Mouse (Mus musculus) midbrain, embryonic 13.5 days (tissue): Measurements from ENCODE around the gene Abhd6. TPM values are rescaled to one million over a fixed set of nuclear protein-coding genes. Genes with fewer than 3 reads are reported as not detected.

Experiments
- ATAC-seq: fragments of 200-750 bp; cut with Nextera tagmentation; 2 replicates; pipeline ENCODE4 v1.8.0; 2017; ENCODE audit warnings: mild to moderate bottlenecking, moderate TSS enrichment, moderate library complexity
- H3K27ac ChIP-seq: fragments of 300-500 bp; sonication (generic); 2 replicates; pipeline ENCODE4 v1.5.1; 2015; ENCODE audit warnings: inconsistent platforms, mild to moderate bottlenecking, moderate library complexity
- H3K27me3 ChIP-seq: fragments of 300-500 bp; sonication (generic); 2 replicates; pipeline ENCODE4 v1.6.1; 2015; ENCODE audit warnings: mild to moderate bottlenecking, inconsistent platforms
- H3K36me3 ChIP-seq: fragments of 300-500 bp; sonication (generic); 2 replicates; pipeline ENCODE4 v1.6.1; 2015; ENCODE audit warnings: mild to moderate bottlenecking, inconsistent platforms
- H3K4me1 ChIP-seq: fragments of 300-500 bp; sonication (generic); replicated peaks from 2 replicates; pipeline ENCODE4 v1.6.1; 2015; ENCODE audit warnings: inconsistent platforms
- H3K4me2 ChIP-seq: fragments of 300-500 bp; sonication (generic); replicated peaks from 2 replicates; pipeline ENCODE4 v1.6.1; 2015; ENCODE audit warnings: moderate library complexity, mild to moderate bottlenecking, inconsistent platforms
- H3K4me3 ChIP-seq: fragments of 300-500 bp; sonication (generic); replicated peaks from 2 replicates; pipeline ENCODE4 v1.5.1; 2015; ENCODE audit warnings: mild to moderate bottlenecking, inconsistent platforms
- H3K9ac ChIP-seq: fragments of 300-500 bp; sonication (generic); replicated peaks from 2 replicates; pipeline ENCODE4 v1.6.1; 2015; ENCODE audit warnings: mild to moderate bottlenecking, inconsistent platforms
- H3K9me3 ChIP-seq: fragments of 300-500 bp; sonication (generic); 2 replicates; pipeline ENCODE4 v1.6.1; 2016; ENCODE audit warnings: mild to moderate bottlenecking, inconsistent platforms
- WGBS: fragments of 180-500 bp; shearing (Covaris S2); methylation state at CpG from one replicate; pipeline ENCODE4 v1.1.7; 2015; 5-methylcytosine and 5-hydroxymethylcytosine counted together
- polyA plus RNA-seq: library from polyadenylated mRNA; unstranded; fragments of >200 nt; fragmentation: Nextera tagmentation; extraction: Ambion mirVana; gene quantifications from 2 replicates; pipeline ENCODE4 v1.2.1, GENCODE M21; 2015

The Abhd6 gene
- polyA plus RNA-seq, 1 experiment from 2014 or later, result 25.9 TPM

DNA sequence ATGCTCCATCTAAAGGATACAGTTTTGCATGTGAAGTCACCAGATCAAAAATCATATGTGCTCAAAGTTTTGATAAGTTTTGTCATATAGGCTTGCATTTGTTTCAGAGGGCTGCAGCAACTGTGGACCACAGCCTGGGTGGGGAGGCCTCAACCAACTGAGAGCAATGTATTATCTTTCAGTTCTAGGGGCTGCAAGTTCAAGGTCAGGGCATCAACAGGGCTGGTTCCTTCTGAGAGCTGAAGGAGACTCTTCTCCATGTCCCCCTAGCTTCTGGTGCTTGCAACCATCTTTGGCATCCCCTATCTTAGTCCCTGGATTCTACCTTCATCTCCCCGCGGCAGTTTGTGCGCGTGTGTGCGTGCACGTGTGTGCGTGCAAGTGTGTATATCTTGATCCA lies 50.0 kb downstream of the Abhd6 start:
- Histone ChIP-seq H3K27me3 (no peaks in the 10 kb centered on the region), H3K4me1 (peaks cover 4% of the 10 kb centered on the region; the same call in 1 of the 2 replicates), H3K4me3 (no peak overlapping the region), H3K36me3 (peaks cover 47% of the 10 kb centered on the region), H3K27ac (no peak overlapping the region), H3K9me3 (no peaks in the 10 kb centered on the region), H3K9ac (no peak overlapping the region), H3K4me2 (no peak overlapping the region)
- no peak for ATAC-seq
- 97% methylated on average over 7 of the region's 7 CpGs for WGBS

- no peaks in the 10 kb centered on the region for H3K27me3 ChIP-seq
- no peak overlapping the region for H3K4me2 ChIP-seq
- H3K4me3 ChIP-seq, result no peak overlapping the region
- H3K4me1 ChIP-seq, result peaks cover 4% of the 10 kb centered on the region; the same call in 1 of the 2 replicates
- no peak overlapping the region for H3K9ac ChIP-seq
- H3K9me3 ChIP-seq, result no peaks in the 10 kb centered on the region
- ATAC-seq, result peak; percentile 37; the same call in 1 of the 2 replicates
- peaks cover 34% of the 10 kb centered on the region for H3K36me3 ChIP-seq
- 26% methylated on average over 17 of the region's 17 CpGs for WGBS
- no peak overlapping the region for H3K27ac ChIP-seq
Observed at GRCm38 (mm10) chr14:8054310-8055102, 51.8 kb downstream of the Abhd6 start.

DNA sequence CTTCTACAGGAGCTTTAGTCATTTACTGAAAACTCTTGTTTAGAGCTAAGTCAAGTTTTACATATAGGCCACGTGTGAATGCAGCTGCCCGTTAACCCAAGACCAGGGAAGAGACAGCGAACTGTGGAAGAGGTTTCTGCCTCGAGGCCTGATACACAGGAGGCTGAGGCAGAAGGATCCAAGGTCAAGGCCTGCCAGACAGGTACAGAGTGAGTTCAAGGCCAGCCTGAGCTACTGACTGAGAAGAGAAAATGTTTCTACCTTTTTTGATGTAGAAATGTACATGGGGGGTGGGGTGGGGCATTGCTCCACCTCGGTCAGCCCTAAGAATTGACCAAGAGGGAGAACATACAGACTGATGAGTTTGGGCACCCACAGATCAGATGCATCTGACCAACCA lies 53.4 kb downstream of the Abhd6 start:
- peaks cover 4% of the 10 kb centered on the region; the same call in 1 of the 2 replicates for H3K4me1 ChIP-seq
- H3K27me3 ChIP-seq, result no peaks in the 10 kb centered on the region
- peaks cover 20% of the 10 kb centered on the region for H3K36me3 ChIP-seq
- H3K4me3 ChIP-seq, result no peak overlapping the region
- H3K9me3 ChIP-seq, result no peaks in the 10 kb centered on the region
- no peak overlapping the region for H3K9ac ChIP-seq
- ATAC-seq, result no peak
- H3K4me2 ChIP-seq, result no peak overlapping the region
- WGBS, result 91% methylated on average over 5 of the region's 5 CpGs
- no peak overlapping the region for H3K27ac ChIP-seq

DNA sequence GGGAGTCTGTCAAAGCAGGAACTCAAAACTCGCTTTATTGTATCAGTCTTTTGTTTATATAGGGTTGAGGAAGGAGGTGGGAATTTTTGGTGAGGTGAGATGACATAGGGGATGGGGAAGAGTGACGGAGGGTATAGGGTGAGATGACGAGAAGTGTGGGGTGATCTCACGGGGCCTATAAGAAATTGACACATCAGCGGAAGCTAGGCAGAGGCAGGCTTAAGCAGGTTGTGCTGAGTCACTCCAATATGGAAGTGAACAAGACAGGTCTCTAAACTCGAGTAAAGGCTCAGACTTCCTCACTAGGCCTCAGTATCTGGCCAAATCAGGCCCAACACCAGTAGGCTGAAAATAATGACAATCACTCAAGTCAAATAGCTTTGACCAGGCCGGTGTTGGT lies 57.2 kb downstream of the Abhd6 start:
- WGBS, result 95% methylated on average over 7 of the region's 7 CpGs

GRCm38 (mm10) chr14:8062076-8062475 lies 59.4 kb downstream of the Abhd6 start:
- H3K4me3 ChIP-seq, result no peak overlapping the region
- 39% methylated on average over 3 of the region's 3 CpGs for WGBS
- H3K9me3 ChIP-seq, result no peaks in the 10 kb centered on the region
- no peaks in the 10 kb centered on the region for H3K27me3 ChIP-seq
- H3K36me3 ChIP-seq, result 0 out of 2 replicates have a peak, but pooled peaks cover 4% of the 10 kb centered on the region
- no peak overlapping the region for H3K4me2 ChIP-seq
- H3K27ac ChIP-seq, result no peak overlapping the region
- no peak overlapping the region for H3K9ac ChIP-seq
- peaks cover 14% of the 10 kb centered on the region for H3K4me1 ChIP-seq
- peak; percentile 45; the same call in 1 of the 2 replicates for ATAC-seq

More for the DNA sequence above, 57.2 kb downstream of the Abhd6 start:
- no peak overlapping the region for H3K4me2 ChIP-seq
- no peak overlapping the region for H3K27ac ChIP-seq
- H3K27me3 ChIP-seq, result no peaks in the 10 kb centered on the region
- H3K9ac ChIP-seq, result no peak overlapping the region
- ATAC-seq, result no peak
- H3K36me3 ChIP-seq, result peaks cover 14% of the 10 kb centered on the region; the same call in 1 of the 2 replicates
- H3K4me3 ChIP-seq, result no peak overlapping the region
- H3K9me3 ChIP-seq, result no peaks in the 10 kb centered on the region
- peaks cover 14% of the 10 kb centered on the region for H3K4me1 ChIP-seq

- Histone ChIP-seq H3K9me3 (no peaks in the 10 kb centered on the region), H3K27me3 (no peaks in the 10 kb centered on the region), H3K4me1 (peaks cover 14% of the 10 kb centered on the region), H3K27ac (no peak overlapping the region), H3K4me2 (no peak overlapping the region), H3K9ac (no peak overlapping the region), H3K36me3 (0 out of 2 replicates have a peak, but pooled peaks cover under 1% of the 10 kb centered on the region), H3K4me3 (no peak overlapping the region)
- 48% methylated on average over 3 of the region's 3 CpGs for WGBS
- no peak for ATAC-seq
Observed at GRCm38 (mm10) chr14:8062537-8063301, 60.0 kb downstream of the Abhd6 start.

GRCm38 (mm10) chr14:8063835-8064785 lies 61.4 kb downstream of the Abhd6 start:
- Histone ChIP-seq H3K36me3 (no peaks in the 10 kb centered on the region), H3K9me3 (no peaks in the 10 kb centered on the region), H3K4me2 (no peak overlapping the region), H3K9ac (no peak overlapping the region), H3K4me3 (no peak overlapping the region), H3K27me3 (no peaks in the 10 kb centered on the region), H3K27ac (no peak overlapping the region), H3K4me1 (peaks cover 14% of the 10 kb centered on the region)
- no peak for ATAC-seq
- 91% methylated on average over 8 of the region's 8 CpGs for WGBS

GRCm38 (mm10) chr14:8080165-8080679 lies 77.5 kb downstream of the Abhd6 start, which contains the start of gene Rpp14:
Gene Rpp14, plus strand, starts transcription at chr14:8080367.
- peak within 1 kb of the TSS; percentile 90 for H3K27ac ChIP-seq
- H3K9ac ChIP-seq, result peak within 1 kb of the TSS; percentile 83
- H3K4me1 ChIP-seq, result peaks cover 16% of the 10 kb centered on the region
- H3K4me3 ChIP-seq, result peak within 1 kb of the TSS; percentile 73
- no peaks in the 10 kb centered on the region for H3K9me3 ChIP-seq
- under 1% methylated on average over 47 of the region's 47 CpGs for WGBS
- H3K36me3 ChIP-seq, result peaks cover 16% of the 10 kb centered on the region
- H3K4me2 ChIP-seq, result peak within 1 kb of the TSS; percentile 91
- H3K27me3 ChIP-seq, result no peaks in the 10 kb centered on the region
- peak; percentile 97 for ATAC-seq

DNA sequence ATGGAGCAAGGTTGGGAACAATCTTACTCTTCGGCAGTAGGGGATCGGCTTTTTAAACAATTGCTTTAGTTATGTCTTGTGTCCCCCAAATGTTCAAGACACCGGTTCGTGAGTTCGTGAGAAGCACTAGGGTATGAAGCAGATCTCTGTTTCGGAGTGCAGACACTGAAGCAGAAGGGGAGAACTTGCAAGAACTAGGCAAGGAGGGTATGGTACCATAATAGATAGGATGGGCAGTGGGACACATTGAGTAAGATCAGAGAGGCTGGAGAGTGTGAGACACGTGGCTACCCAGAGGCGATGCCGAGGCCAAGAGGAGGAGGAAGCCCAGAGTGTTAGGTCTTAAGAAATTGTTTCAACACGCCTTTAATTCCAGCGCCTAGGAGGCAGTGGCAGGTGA lies 78.0 kb downstream of the Abhd6 start:
- Histone ChIP-seq H3K27ac (peak overlapping the region; percentile 90), H3K36me3 (peaks cover 21% of the 10 kb centered on the region), H3K4me1 (peaks cover 16% of the 10 kb centered on the region), H3K4me2 (peak overlapping the region; percentile 91), H3K9ac (peak overlapping the region; percentile 83), H3K27me3 (no peaks in the 10 kb centered on the region), H3K4me3 (peak overlapping the region; percentile 73), H3K9me3 (no peaks in the 10 kb centered on the region)
- peak; percentile 58 for ATAC-seq
- WGBS, result 5% methylated on average over 11 of the region's 11 CpGs

DNA sequence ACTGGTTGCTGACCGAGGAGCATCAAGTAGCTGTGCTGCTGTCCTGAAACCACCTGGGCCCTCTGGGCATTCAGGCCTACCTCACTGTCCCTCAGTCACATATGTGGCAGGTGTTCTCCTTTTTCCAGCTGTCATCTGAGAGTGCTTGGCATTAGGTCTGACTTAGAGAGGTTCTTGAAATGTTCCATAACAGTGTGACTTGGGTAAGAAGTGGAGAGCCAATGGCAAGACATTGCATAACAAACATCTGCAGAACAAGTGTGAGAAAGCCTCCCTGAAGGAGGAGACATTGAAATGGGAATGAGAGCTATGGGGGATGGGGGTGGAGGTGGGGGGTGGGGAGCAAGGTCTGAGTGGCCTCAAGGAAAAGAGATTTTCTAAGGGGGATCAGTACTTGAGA lies 80.2 kb downstream of the Abhd6 start:
- Histone ChIP-seq H3K4me2 (no peak overlapping the region), H3K9ac (no peak overlapping the region), H3K4me3 (no peak overlapping the region), H3K36me3 (peaks cover 41% of the 10 kb centered on the region), H3K27me3 (no peaks in the 10 kb centered on the region), H3K27ac (no peak overlapping the region), H3K4me1 (peaks cover 16% of the 10 kb centered on the region), H3K9me3 (no peaks in the 10 kb centered on the region)
- WGBS, result 94% methylated on average over 1 of the region's 1 CpGs
- no peak for ATAC-seq

DNA sequence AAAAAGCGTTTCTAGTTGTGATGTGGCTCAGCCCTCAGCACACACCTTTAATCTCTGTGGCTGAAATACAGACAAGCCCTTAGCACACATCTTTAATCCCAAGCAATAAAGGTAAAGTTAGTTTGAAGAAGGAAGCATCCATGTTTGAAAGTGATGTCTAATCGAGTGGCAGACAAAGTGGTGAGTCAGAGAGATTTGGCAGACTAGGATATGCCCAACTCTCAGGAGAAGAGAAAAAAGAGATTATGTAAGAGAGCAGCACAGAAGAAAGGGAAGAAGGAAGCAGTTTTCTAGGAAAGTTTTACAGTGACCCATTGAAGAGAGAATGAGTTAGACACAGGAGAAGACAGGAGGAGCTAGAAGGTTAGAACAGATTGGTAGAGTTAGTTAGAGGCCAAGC lies 86.3 kb downstream of the Abhd6 start:
- Histone ChIP-seq H3K4me3 (no peak overlapping the region), H3K9me3 (no peaks in the 10 kb centered on the region), H3K4me2 (no peak overlapping the region), H3K9ac (no peak overlapping the region), H3K27ac (no peak overlapping the region), H3K27me3 (no peaks in the 10 kb centered on the region), H3K36me3 (peaks cover 62% of the 10 kb centered on the region), H3K4me1 (no peaks in the 10 kb centered on the region)
- WGBS, result 99% methylated on average over 2 of the region's 2 CpGs
- ATAC-seq, result no peak
